ENCODE assay signal across 8 mouse cellular contexts in the genomic region with DNA sequence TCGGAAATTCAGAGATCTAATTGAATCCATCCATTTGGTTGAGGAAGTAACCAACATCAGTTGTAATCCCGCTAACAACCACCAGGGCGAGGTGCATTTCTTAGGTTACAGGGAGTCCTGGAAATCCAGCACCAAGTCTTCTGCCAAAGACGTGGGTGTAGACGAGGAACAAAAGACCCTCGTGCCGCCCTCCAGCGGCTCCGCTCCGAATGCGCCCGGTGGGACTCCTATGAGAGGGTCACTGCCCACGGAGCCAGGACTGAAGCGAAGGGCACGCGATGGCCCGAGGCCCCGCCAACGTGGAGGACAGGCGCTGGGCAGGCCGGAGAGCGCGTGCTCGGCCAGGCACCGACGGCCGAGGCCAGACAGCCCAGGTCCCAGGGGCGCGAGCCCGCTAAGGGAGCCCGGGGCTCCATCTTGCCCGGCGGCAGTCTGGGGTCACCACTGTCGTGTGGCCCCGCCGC. TPM values are rescaled to one million over a fixed set of nuclear protein-coding genes. Genes with fewer than 3 reads are reported as not detected.
DNase-seq lines count a peak whose midpoint lies in the region; ATAC-seq lines count a peak whose summit lies in the region.

No protein-coding gene starts in this region.

- DNase-seq in ZHBTc4 (ENCODE audit: low read depth, low spot score) = peak; percentile 96
- DNase-seq in cerebellum, postnatal 4 days (ENCODE audit: low spot score in 2 of 2) = peak; percentile 55 to 87
- peak; percentile 63 to 70 for DNase-seq in gastrocnemius, adult 8-10 months (ENCODE audit: low spot score in 2 of 2)
- DNase-seq in hindlimb bud, embryonic 11.5 days (ENCODE audit: extremely low spot score, low read depth, low spot score) = peak; percentile 98
- DNase-seq in left cerebral cortex, adult 8-10 months (ENCODE audit: low spot score in 2 of 2) = peak; percentile 59 to 60
- DNase-seq in right cerebral cortex, adult 18-20 months = peak; percentile 70
- DNase-seq in urinary bladder, adult 2 months (ENCODE audit: low spot score) = peak; percentile 72

- peak; percentile 34 for ATAC-seq in megakaryocyte, adult 5-6 weeks (ENCODE audit: poor library complexity, severe bottlenecking)

RNA-seq across cellular contexts. Expression of a gene that starts 1.1 kb away (rescaled TPM):
- total RNA-seq in gastrocnemius, adult 8-10 months (2022) = 10 to 100 TPM; 32.3 to 42.2 (median 34.7) TPM
- 100 to 1,000 TPM in 1 of 4 experiments, 10 to 100 TPM in 3; 83.8 to 112 (median 92.0) TPM for total RNA-seq in left cerebral cortex, adult 8-10 months (2022)
- total RNA-seq in megakaryocyte, adult 5-6 weeks (2015) = 64.4 and 69.7 TPM in 2 replicates
- 21.6 and 27.1 TPM in 2 replicates for total RNA-seq in megakaryocyte, adult 5-6 weeks (2017)
- polyA plus RNA-seq in urinary bladder, adult 2 months (2012; rRNA removed) = 31.5 and 35.1 TPM in 2 replicates

Comparison
In these comparisons a context has a peak if more than half of its experiments do, and no peak if none do; other contexts are left out.
1. Peak in every context shown above with its lines: DNase-seq and ATAC-seq.